8 mouse cellular contexts compared by ENCODE assay signal in the genomic region with DNA sequence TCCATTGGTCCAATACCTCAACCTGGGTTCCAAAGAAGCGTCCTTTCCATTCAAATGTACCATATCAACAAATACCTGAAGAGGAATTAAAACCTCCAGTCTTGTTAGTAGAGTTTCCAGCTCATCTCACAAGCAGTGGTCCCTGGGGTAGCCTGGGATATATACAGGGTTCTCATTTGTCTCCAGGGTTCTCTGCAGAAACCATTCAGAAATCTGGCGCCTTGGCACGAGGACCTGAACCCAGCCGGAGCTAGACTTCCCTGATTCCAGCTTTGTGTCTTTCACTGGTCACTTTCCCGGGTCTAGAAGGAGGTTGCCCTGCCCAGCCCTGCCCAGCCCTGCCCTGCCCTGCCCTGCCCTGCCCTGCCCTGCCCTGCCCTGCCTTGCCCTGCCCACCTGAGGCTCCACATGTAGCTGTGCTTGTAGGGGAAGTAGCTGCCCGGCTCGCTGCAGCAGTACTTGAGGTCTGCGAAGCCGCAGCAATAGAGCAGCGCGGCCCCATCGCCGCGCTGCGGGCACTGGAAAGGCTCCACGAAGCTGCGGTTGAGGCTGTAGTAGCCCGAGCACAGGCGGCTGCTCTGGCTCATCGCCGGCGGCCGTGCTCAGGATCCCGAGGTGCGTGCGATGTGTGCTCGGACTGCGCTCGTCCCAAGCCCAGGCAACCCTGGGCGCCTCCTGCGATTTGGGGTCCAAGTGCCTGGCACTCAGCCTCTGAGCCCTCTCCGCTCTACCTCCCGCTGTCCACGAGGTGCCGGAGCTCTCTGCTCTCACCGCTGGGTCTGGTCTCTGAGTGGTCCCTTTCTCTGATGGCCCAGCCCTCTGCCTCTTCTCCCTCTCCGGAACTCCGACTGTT. TPM values are rescaled to one million over a fixed set of nuclear protein-coding genes. Genes with fewer than 3 reads are reported as not detected.
DNase-seq lines count a peak whose midpoint lies in the region; ATAC-seq and TF ChIP-seq lines count a peak whose summit lies in the region.

Gene Shisal2b (minus strand): TSS at position 767 of the 853 bp plus-strand sequence.

- DNase-seq in layer of hippocampus, adult 11-12 months (ENCODE audit: low spot score) = peak; percentile 14
- no peak for DNase-seq in layer of hippocampus, adult 9-10 months (ENCODE audit: low spot score)
- DNase-seq in brain, adult 2 months (ENCODE audit: low read depth, low spot score) = peak; percentile 43
- DNase-seq in liver, embryonic 11.5 days (ENCODE audit: low spot score) = peak; percentile 44
- DNase-seq in thymus, postnatal 25 days = peak; percentile 25

- TF ChIP-seq CTCF in embryonic fibroblast, embryonic 13.5 days (IDR thresholded peaks at IDR 0.05; ENCODE audit: borderline replicate concordance, insufficient read depth, low read length) = no peak

- peak within 1 kb of the TSS; percentile 71 for H3K9ac ChIP-seq in hindbrain, embryonic 12.5 days
- H3K9ac ChIP-seq in liver, embryonic 11.5 days (ENCODE audit: low read depth, low read length) = no peak within 1 kb of the TSS; the same call in 1 of the 2 replicates
- peak within 1 kb of the TSS; percentile 77 for H3K9ac ChIP-seq in neural tube, embryonic 13.5 days

- ATAC-seq in hindbrain, embryonic 12.5 days (ENCODE audit: low FRiP score) = peak; percentile 86
- peak; percentile 71 for ATAC-seq in liver, embryonic 11.5 days (replicated peaks; ENCODE audit: low FRiP score)
- peak; percentile 95 for ATAC-seq in neural tube, embryonic 13.5 days (ENCODE audit: low read depth)

- peak within 1 kb of the TSS; percentile 88 for H3K4me2 ChIP-seq in hindbrain, embryonic 12.5 days (replicated peaks)
- H3K4me2 ChIP-seq in liver, embryonic 11.5 days = peak within 1 kb of the TSS; percentile 74
- H3K4me2 ChIP-seq in neural tube, embryonic 13.5 days = peak within 1 kb of the TSS; percentile 96

- peaks cover 24% of the 10 kb centered on the region for H3K27me3 ChIP-seq in hindbrain, embryonic 12.5 days
- peaks cover 9% of the 10 kb centered on the region for H3K27me3 ChIP-seq in liver, embryonic 11.5 days (replicated peaks; ENCODE audit: control insufficient read depth, insufficient read depth, low read length)
- H3K27me3 ChIP-seq in neural tube, embryonic 13.5 days = peaks cover 31% of the 10 kb centered on the region

- H3K9me3 ChIP-seq in hindbrain, embryonic 12.5 days (replicated peaks) = no peaks in the 10 kb centered on the region
- H3K9me3 ChIP-seq in liver, embryonic 11.5 days (ENCODE audit: control insufficient read depth, low read length) = no peaks in the 10 kb centered on the region
- 0 out of 2 replicates have a peak, but pooled peaks cover 5% of the 10 kb centered on the region for H3K9me3 ChIP-seq in neural tube, embryonic 13.5 days

- peak within 1 kb of the TSS; percentile 47 for H3K4me3 ChIP-seq in embryonic fibroblast, embryonic 13.5 days (ENCODE audit: insufficient read depth, low read length)
- peak within 1 kb of the TSS; percentile 51 for H3K4me3 ChIP-seq in hindbrain, embryonic 12.5 days
- H3K4me3 ChIP-seq in liver, embryonic 11.5 days (ENCODE audit: low read depth, low read length) = peak within 1 kb of the TSS; percentile 35
- peak within 1 kb of the TSS; percentile 49 for H3K4me3 ChIP-seq in neural tube, embryonic 13.5 days

- no peaks in the 10 kb centered on the region for H3K36me3 ChIP-seq in hindbrain, embryonic 12.5 days
- no peaks in the 10 kb centered on the region for H3K36me3 ChIP-seq in liver, embryonic 11.5 days (ENCODE audit: control insufficient read depth, insufficient read depth, low read length)
- H3K36me3 ChIP-seq in neural tube, embryonic 13.5 days = no peaks in the 10 kb centered on the region

- no peak for TF ChIP-seq POLR2A in embryonic fibroblast, embryonic 13.5 days (IDR thresholded peaks at IDR 0.05; ENCODE audit: low read depth, low read length)

- no peak within 1 kb of the TSS for H3K27ac ChIP-seq in embryonic fibroblast, embryonic 13.5 days (ENCODE audit: insufficient read depth, low read length)
- no peak within 1 kb of the TSS for H3K27ac ChIP-seq in hindbrain, embryonic 12.5 days
- H3K27ac ChIP-seq in liver, embryonic 11.5 days (ENCODE audit: low read depth, low read length) = no peak within 1 kb of the TSS
- H3K27ac ChIP-seq in neural tube, embryonic 13.5 days (replicated peaks) = no peak within 1 kb of the TSS

- WGBS in hindbrain, embryonic 12.5 days = 3% methylated on average over 38 of the region's 38 CpGs
- 4% methylated on average over 38 of the region's 38 CpGs for WGBS in liver, embryonic 11.5 days
- WGBS in neural tube, embryonic 13.5 days = 3% methylated on average over 38 of the region's 38 CpGs

- H3K4me1 ChIP-seq in embryonic fibroblast, embryonic 13.5 days (ENCODE audit: control insufficient read depth, insufficient read depth, low read length) = no peaks in the 10 kb centered on the region
- peaks cover 10% of the 10 kb centered on the region for H3K4me1 ChIP-seq in hindbrain, embryonic 12.5 days
- no peaks in the 10 kb centered on the region for H3K4me1 ChIP-seq in liver, embryonic 11.5 days (replicated peaks; ENCODE audit: control insufficient read depth, insufficient read depth, low read length)
- H3K4me1 ChIP-seq in neural tube, embryonic 13.5 days (replicated peaks) = peaks cover 12% of the 10 kb centered on the region

RNA-seq across cellular contexts. Expression of gene Shisal2b, which starts in this region (rescaled TPM):
- polyA plus RNA-seq in embryonic fibroblast, embryonic 13.5 days (2011; ENCODE audit: insufficient read length, low read depth, missing spikeins) = not detected in 2 replicates
- 0.46 and 0.47 TPM in 2 replicates for polyA plus RNA-seq in hindbrain, embryonic 12.5 days (2016; fragmentation: Nextera tagmentation; extraction: Ambion mirVana)
- polyA plus RNA-seq in liver, embryonic 11.5 days (2014; fragmentation: Nextera tagmentation; extraction: Ambion mirVana) = 0.23 TPM in 1 of 2 replicates, not detected in the other
- polyA plus RNA-seq in neural tube, embryonic 13.5 days (2015; fragmentation: Nextera tagmentation; extraction: Ambion mirVana) = 0.71 and 0.72 TPM in 2 replicates

Comparison
In these comparisons a context has a peak if more than half of its experiments do, and no peak if none do; other contexts are left out.
1. Peak in ATAC-seq, H3K4me3 ChIP-seq, H3K9ac ChIP-seq and H3K4me2 ChIP-seq in hindbrain, embryonic 12.5 days; RNA of the gene not detected or under 1 TPM.
2. Peak in DNase-seq, ATAC-seq, H3K4me3 ChIP-seq and H3K4me2 ChIP-seq in liver, embryonic 11.5 days; RNA of the gene not detected or under 1 TPM.
3. Peak in ATAC-seq, H3K4me3 ChIP-seq, H3K9ac ChIP-seq and H3K4me2 ChIP-seq in neural tube, embryonic 13.5 days; RNA of the gene not detected or under 1 TPM.